Mouse (Mus musculus) cerebellum, postnatal 25 days (tissue): ENCODE results near the gene Lsm3.

Source experiments
- DNase-seq, 2 experiments: peaks; one replicate each; pipeline ENCODE4 v3.0.0; 2021; ENCODE audit warnings: mixed read lengths in 2 of 2

Gene Lsm3

GRCm38 (mm10) chr6:91560186-91560585 lies 44.5 kb downstream of the Lsm3 start:
- no peak for DNase-seq

DNA sequence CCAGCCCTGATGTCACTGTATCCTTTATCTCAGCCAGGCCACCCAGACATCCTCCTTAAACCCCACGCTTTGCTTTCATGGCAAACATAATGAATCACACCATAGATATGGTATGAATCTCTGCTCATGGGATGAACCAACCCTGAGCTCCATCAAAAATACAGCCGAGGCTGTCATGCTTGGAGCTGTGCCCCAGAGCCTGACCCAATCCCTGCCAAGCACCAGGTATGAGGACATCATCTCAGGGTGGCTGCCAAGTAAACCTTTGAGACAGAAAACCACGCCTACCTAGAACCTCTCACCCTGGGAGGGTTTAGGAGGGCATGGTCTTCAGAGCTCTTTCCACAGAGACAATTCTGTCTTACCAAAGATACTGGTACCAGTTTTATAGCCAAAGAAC lies 47.3 kb downstream of the Lsm3 start:
- peak; percentile 28 to 44 for DNase-seq

DNA sequence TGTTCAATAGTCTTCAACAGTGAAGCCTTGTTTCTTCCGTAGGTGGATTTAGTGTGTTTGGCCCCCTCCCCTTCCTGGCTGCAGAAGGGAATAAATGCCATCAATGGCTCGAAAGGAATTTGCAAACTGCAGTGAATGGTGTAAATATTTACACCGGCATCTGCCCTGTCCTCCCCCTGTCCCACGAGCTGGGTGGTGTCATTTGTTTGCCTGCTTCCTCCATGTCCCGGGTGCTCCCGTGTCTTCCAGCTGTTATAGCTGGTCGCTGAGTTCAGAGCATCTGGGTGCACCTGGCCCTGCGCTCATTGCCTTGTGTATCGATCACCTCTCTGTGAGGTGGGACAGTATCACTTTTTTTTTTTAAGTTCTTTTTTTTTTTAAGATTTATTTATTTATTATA lies 50.7 kb downstream of the Lsm3 start:
- DNase-seq, result no peak
